Mouse (Mus musculus) midbrain, embryonic 12.5 days (tissue): ENCODE data around the gene Olfr461. TPM values are rescaled to one million over a fixed set of nuclear protein-coding genes. Genes with fewer than 3 reads are reported as not detected.
"Not testable (repeated sequence)": the region's sequence is repeated elsewhere in the genome, so short reads cannot be mapped to it uniquely, and the experiment has no call there.

Source experiments
- ATAC-seq: fragments of 200-750 bp; cut with Nextera tagmentation; 2 replicates; pipeline ENCODE4 v1.8.0; 2017; ENCODE audit warnings: low read depth, moderate TSS enrichment, moderate library complexity; ENCODE audit not compliant: low FRiP score
- H3K27ac ChIP-seq: fragments of 300-500 bp; sonication (generic); replicated peaks from 2 replicates; pipeline ENCODE4 v1.5.1; 2016; ENCODE audit warnings: mild to moderate bottlenecking
- H3K27me3 ChIP-seq: fragments of 300-500 bp; sonication (generic); 2 replicates; pipeline ENCODE4 v1.6.1; 2016; ENCODE audit warnings: mild to moderate bottlenecking
- H3K36me3 ChIP-seq: fragments of 300-500 bp; sonication (generic); 2 replicates; pipeline ENCODE4 v1.6.1; 2016
- H3K4me1 ChIP-seq: fragments of 300-500 bp; sonication (generic); 2 replicates; pipeline ENCODE4 v1.6.1; 2016
- H3K4me2 ChIP-seq: fragments of 300-500 bp; sonication (generic); replicated peaks from 2 replicates; pipeline ENCODE4 v1.6.1; 2016; ENCODE audit warnings: mild to moderate bottlenecking, moderate library complexity
- H3K4me3 ChIP-seq: fragments of 300-500 bp; sonication (generic); 2 replicates; pipeline ENCODE4 v1.5.1; 2016; ENCODE audit warnings: mild to moderate bottlenecking
- H3K9ac ChIP-seq: fragments of 300-500 bp; sonication (generic); replicated peaks from 2 replicates; pipeline ENCODE4 v1.6.1; 2016; ENCODE audit warnings: mild to moderate bottlenecking, moderate library complexity
- H3K9me3 ChIP-seq: fragments of 300-500 bp; sonication (generic); 2 replicates; pipeline ENCODE4 v1.6.1; 2016; ENCODE audit warnings: mild to moderate bottlenecking
- WGBS: fragments of 180-500 bp; shearing (Covaris S2); methylation state at CpG from one replicate; pipeline ENCODE4 v1.1.7; 2016; 5-methylcytosine and 5-hydroxymethylcytosine counted together
- polyA plus RNA-seq: library from polyadenylated mRNA; unstranded; fragments of >200 nt; fragmentation: Nextera tagmentation; extraction: Ambion mirVana; gene quantifications from 2 replicates; pipeline ENCODE4 v1.2.1, GENCODE M21; 2016

Olfr461 gene
- 0.32 and 0.33 TPM in 2 replicates for polyA plus RNA-seq

DNA sequence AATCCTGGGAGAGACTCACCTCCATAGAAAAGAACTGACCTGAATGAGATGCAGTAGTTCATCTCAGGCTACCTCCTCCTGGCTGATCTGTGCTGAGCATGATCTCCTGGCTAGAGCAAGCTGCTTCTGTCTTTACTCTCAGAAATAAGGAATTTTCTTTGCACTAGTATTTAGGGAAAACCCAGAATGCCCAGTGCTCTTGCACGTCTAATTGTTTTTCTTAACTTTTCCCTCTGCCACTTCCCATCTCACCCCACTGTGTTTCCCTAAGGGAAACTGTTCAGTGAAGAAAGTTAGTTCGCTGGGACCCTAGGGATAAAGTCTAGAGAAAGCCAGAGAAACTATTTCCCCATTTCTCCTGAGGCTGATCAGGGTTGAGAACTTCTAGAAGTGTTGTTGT lies at the start of gene Olfr461:
TSS of gene Olfr461 (minus strand) at position 101 of the 400 bp plus-strand sequence.
- 79% methylated on average over 2 of the region's 2 CpGs for WGBS
- no peak within 1 kb of the TSS for H3K9ac ChIP-seq

DNA sequence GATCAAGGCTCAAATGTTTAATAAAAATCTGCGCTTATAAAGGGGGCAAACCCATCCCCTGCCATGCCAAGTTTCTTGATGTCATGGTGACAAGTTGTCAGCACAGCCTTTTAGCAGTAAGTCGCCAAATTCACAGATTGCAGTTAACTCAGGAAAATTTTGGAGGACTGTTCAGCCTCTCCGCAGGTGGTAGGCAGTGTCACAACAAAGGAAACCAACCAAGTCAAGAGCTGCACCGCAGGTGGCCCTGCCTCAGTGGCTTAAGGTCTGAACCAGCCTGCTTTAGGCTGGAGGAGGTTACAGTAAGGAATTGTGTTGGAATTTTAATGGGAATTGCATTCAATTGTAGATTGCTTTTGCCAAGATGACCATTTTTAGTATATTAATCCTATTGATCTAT lies 43.7 kb upstream of the Olfr461 start:
- not testable (repeated sequence) for ATAC-seq, H3K27ac ChIP-seq, H3K9me3 ChIP-seq, H3K4me2 ChIP-seq, H3K4me3 ChIP-seq, H3K4me1 ChIP-seq, H3K27me3 ChIP-seq, H3K9ac ChIP-seq, H3K36me3 ChIP-seq
- WGBS: 29% methylated on average over 4 of the region's 4 CpGs

More for the DNA sequence above, at the start of gene Olfr461:
- H3K4me2 ChIP-seq: no peak within 1 kb of the TSS
- H3K4me3 ChIP-seq: no peak within 1 kb of the TSS
- no peaks in the 10 kb centered on the region for H3K4me1 ChIP-seq
- no peak for ATAC-seq
- no peaks in the 10 kb centered on the region for H3K9me3 ChIP-seq
- H3K27ac ChIP-seq: no peak within 1 kb of the TSS
- H3K27me3 ChIP-seq: no peaks in the 10 kb centered on the region
- H3K36me3 ChIP-seq: no peaks in the 10 kb centered on the region

DNA sequence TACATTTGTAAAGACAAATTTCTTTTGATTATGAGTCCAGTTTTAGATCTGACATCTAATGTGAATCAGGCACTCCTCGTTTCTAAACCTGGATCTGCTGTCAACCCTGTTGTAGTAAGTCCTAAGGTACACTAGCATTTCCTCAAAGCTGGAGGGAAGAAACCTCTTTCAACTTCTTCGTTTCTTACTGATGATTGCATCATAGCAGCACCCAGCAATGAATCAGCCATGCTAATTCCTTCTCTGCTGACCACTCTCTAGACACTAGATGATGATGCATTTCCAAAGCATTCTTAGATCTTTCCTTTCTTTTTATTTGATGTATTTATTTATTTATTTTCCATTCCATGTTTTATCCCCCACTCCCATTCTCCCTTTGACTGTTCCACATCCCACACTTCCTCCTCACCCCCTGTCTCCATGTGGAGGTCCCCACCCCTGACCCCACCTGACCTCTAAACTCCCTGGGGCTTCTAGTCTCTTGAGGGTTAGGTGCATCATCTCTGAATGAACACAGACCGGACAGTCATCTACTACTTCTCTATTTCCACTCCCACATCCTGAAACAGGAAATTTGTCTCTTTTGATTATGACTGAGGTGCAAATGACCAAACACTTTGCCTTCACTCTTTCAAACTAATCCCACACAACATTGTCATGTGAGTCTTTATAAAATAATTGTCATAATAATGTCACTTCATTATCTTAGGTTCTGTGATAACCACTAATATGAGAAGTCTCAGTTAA lies 40.1 kb upstream of the Olfr461 start:
- H3K4me3 ChIP-seq: no peak overlapping the region
- H3K27ac ChIP-seq: no peak overlapping the region
- H3K4me2 ChIP-seq: no peak overlapping the region
- no peak overlapping the region for H3K9ac ChIP-seq
- no peak for ATAC-seq
- no peaks in the 10 kb centered on the region for H3K9me3 ChIP-seq
- WGBS: 76% methylated on average over 3 of the region's 3 CpGs
- H3K27me3 ChIP-seq: no peaks in the 10 kb centered on the region
- H3K36me3 ChIP-seq: no peaks in the 10 kb centered on the region
- H3K4me1 ChIP-seq: no peaks in the 10 kb centered on the region

DNA sequence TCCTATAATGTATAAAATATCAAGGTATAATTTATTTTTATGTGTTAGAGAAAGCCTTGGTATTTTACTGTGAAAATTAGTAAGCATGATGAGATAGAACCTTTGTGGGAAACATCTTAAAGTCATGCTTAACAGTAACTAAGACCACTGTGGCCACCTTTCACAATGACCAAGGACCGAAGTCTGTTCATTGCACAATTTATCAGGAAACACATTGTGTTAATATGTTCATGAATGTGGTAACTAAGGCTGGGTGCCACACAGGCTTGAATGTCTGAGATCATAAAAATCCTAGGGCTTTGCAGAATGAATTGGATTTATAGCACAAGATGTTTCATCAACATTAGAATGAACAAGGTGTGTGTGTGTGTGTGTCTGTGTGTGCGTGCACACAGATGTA lies 33.5 kb upstream of the Olfr461 start:
- H3K4me3 ChIP-seq: no peak overlapping the region
- no peak overlapping the region for H3K9ac ChIP-seq
- no peaks in the 10 kb centered on the region for H3K27me3 ChIP-seq
- 91% methylated on average over 2 of the region's 2 CpGs for WGBS
- no peaks in the 10 kb centered on the region for H3K36me3 ChIP-seq
- no peak overlapping the region for H3K4me2 ChIP-seq
- H3K9me3 ChIP-seq: no peaks in the 10 kb centered on the region
- no peak overlapping the region for H3K27ac ChIP-seq
- no peaks in the 10 kb centered on the region for H3K4me1 ChIP-seq
- ATAC-seq: no peak

DNA sequence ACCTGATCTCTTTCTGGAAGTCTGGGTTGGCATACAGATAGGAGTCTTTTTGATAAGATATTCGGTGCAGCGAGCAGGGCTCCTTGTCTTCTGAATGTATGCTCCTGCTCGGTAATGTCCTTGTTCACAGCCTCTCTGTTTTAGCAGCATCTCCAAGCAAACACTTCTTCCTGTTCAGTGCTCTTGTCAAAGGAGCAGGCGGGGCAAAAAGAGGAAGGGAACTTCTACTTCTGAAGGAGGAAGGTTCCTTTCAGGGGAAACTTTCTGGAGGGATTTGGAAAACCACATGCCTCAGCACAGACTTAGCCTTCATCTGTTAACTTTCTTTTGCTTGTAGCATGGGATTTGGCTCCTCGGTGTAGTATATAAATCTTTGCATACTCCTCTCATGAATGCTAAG lies 30.8 kb upstream of the Olfr461 start, which contains the start of gene Clec5a:
TSS of gene Clec5a (minus strand) at position 177 of the 400 bp plus-strand sequence.
- WGBS: 86% methylated on average over 5 of the region's 5 CpGs
- Histone ChIP-seq H3K4me2 (no peak within 1 kb of the TSS), H3K9me3 (no peaks in the 10 kb centered on the region), H3K4me1 (no peaks in the 10 kb centered on the region), H3K9ac (no peak within 1 kb of the TSS), H3K36me3 (no peaks in the 10 kb centered on the region), H3K27me3 (no peaks in the 10 kb centered on the region), H3K27ac (no peak within 1 kb of the TSS), H3K4me3 (no peak within 1 kb of the TSS)
- ATAC-seq: no peak

DNA sequence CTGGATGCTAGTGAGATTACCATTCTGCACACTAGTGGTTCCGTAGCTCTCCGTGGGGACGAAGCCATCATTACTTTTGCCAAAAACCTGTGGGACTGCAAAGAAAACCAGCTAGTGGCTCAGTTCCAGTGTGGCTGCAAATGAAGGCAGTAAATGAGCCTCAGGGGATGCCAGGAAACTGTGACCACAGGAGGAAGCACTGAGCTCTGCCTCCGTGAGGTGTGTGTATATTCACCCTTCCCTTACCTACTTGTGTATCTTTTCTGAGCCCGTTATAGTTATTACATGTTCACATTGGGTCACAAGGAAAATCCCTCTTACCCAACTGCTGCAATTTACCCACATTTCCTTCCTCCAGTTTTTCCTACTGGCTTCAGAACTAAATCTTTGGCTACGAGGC lies 29.5 kb upstream of the Olfr461 start:
- WGBS: 94% methylated on average over 6 of the region's 6 CpGs
- Histone ChIP-seq H3K4me1 (no peaks in the 10 kb centered on the region), H3K27ac (no peak overlapping the region), H3K9ac (no peak overlapping the region), H3K9me3 (no peaks in the 10 kb centered on the region), H3K27me3 (no peaks in the 10 kb centered on the region), H3K4me2 (no peak overlapping the region), H3K4me3 (no peak overlapping the region), H3K36me3 (no peaks in the 10 kb centered on the region)
- no peak for ATAC-seq

DNA sequence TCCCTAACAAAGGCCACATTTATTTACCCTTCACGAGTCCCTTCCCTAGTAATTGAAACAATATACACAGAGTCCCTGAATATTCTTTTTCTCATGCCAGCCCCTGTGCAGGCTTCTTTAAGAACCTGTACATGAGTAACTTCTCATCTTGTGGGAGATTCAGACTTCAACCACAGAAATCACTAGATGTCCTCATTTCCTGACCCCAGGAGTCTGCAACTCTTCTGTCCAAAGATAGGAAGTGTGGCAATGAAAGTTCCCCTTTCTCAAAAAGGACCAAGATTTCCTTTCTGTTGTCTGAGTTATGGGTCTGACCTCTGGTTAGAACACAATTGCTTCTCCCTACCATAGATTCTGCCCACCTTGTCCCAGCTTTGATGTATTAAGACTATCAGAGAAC lies 21.5 kb upstream of the Olfr461 start:
- Histone ChIP-seq H3K4me1 (no peaks in the 10 kb centered on the region), H3K9me3 (no peaks in the 10 kb centered on the region), H3K36me3 (no peaks in the 10 kb centered on the region), H3K27me3 (no peaks in the 10 kb centered on the region), H3K4me3 (no peak overlapping the region), H3K9ac (no peak overlapping the region), H3K4me2 (no peak overlapping the region), H3K27ac (no peak overlapping the region)
- 94% methylated on average over 1 of the region's 1 CpGs for WGBS
- no peak for ATAC-seq

DNA sequence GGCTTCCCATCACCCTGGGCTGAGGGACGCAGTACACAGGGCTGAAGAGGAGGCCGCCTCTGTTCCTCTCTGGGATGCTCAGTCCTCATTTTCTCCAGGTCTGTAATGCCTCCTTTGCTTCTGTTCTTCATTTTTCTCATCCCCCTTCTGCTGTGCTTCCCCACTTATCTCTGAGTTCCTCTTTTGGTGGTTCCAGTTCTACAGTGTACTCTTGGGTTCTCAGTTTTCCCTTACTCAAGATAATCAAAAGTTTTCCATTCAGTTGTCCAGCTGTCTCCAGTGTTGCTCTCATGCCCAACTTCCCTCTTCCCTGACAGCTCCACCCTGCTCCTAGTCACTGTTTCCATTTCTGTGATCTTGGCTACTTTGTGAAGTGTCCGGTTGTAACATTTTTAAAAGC lies 18.8 kb upstream of the Olfr461 start:
- Histone ChIP-seq H3K27ac (no peak overlapping the region), H3K36me3 (no peaks in the 10 kb centered on the region), H3K4me1 (no peaks in the 10 kb centered on the region), H3K4me3 (no peak overlapping the region), H3K4me2 (no peak overlapping the region), H3K9ac (no peak overlapping the region), H3K9me3 (no peaks in the 10 kb centered on the region), H3K27me3 (no peaks in the 10 kb centered on the region)
- WGBS: 92% methylated on average over 3 of the region's 3 CpGs
- ATAC-seq: no peak

DNA sequence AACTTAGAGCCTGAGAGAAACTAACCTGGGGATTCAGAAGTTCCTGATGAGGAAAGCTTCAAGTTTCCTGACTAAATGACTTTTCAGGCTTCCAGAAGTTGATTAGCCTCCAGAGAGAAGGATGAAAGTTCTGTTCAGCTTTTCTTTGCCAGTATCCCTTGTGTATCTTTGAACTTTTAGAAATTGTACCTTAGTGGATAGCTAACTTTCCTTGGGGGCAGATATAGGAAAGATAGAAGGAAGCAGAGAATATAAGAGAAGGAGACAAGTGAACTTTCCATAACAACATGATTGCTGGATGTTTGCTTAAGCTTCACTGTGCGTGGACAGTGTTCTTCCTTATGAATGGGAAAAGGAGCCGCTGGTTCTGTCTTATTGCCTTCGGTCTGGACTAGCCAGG lies 14.3 kb upstream of the Olfr461 start, which contains the start of gene Olfr460:
TSS of gene Olfr460 (plus strand) at position 301 of the 400 bp plus-strand sequence.
- H3K27ac ChIP-seq: no peak within 1 kb of the TSS
- no peaks in the 10 kb centered on the region for H3K36me3 ChIP-seq
- no peaks in the 10 kb centered on the region for H3K4me1 ChIP-seq
- H3K27me3 ChIP-seq: no peaks in the 10 kb centered on the region
- ATAC-seq: no peak
- WGBS: 93% methylated on average over 3 of the region's 3 CpGs
- H3K9ac ChIP-seq: no peak within 1 kb of the TSS
- H3K9me3 ChIP-seq: no peaks in the 10 kb centered on the region
- H3K4me2 ChIP-seq: no peak within 1 kb of the TSS
- no peak within 1 kb of the TSS for H3K4me3 ChIP-seq

DNA sequence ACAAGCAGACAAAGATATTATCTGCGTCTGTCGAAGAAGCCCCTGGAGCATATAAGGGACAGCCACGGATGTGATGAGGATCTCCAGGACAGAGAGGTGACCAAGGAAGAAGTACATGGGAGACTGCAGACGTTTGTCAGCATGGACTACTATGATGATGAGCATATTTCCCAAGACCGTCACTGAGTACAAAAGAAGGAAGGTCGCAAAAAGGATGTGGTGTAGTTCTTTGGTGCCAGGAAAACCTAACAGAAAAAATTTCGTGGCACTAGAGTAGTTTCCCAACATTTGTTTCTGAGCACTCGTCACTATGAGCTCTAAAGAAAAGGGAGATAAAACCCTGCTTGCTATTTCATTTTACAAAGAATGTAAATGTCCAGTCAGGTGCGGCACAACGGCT lies 10.2 kb downstream of the Olfr461 start:
- ATAC-seq: no peak
- WGBS: 84% methylated on average over 10 of the region's 10 CpGs
- no peaks in the 10 kb centered on the region for H3K36me3 ChIP-seq
- no peaks in the 10 kb centered on the region for H3K9me3 ChIP-seq
- no peak overlapping the region for H3K27ac ChIP-seq
- H3K9ac ChIP-seq: no peak overlapping the region
- no peaks in the 10 kb centered on the region for H3K4me1 ChIP-seq
- no peaks in the 10 kb centered on the region for H3K27me3 ChIP-seq
- H3K4me2 ChIP-seq: no peak overlapping the region
- no peak overlapping the region for H3K4me3 ChIP-seq

DNA sequence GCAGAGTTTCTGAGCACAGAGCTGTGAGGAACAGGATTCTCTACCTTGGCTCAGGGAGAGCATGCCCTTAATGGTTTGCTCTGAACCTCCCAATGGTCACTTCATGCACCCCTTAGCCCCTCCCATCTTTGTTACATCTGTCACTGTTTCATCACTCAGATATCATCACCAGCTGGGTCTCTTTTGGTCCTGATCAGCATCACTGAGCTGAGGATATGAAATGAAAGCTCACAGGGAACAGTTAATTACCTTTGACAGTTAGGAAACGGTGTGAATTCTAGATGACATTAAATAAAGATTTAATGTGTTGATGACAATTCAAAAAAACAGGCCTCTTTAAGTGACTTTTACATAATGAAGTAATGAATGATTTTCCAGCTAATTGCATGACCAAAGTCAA lies 35.4 kb downstream of the Olfr461 start, which contains the start of gene Prss37:
TSS of gene Prss37 (minus strand) at position 101 of the 400 bp plus-strand sequence.
- Histone ChIP-seq H3K4me2 (no peak within 1 kb of the TSS), H3K9ac (no peak within 1 kb of the TSS), H3K4me1 (no peaks in the 10 kb centered on the region), H3K36me3 (no peaks in the 10 kb centered on the region), H3K9me3 (no peaks in the 10 kb centered on the region), H3K4me3 (no peak within 1 kb of the TSS), H3K27me3 (no peaks in the 10 kb centered on the region), H3K27ac (no peak within 1 kb of the TSS)
- ATAC-seq: no peak
- WGBS: 85% methylated on average over 1 of the region's 1 CpGs

DNA sequence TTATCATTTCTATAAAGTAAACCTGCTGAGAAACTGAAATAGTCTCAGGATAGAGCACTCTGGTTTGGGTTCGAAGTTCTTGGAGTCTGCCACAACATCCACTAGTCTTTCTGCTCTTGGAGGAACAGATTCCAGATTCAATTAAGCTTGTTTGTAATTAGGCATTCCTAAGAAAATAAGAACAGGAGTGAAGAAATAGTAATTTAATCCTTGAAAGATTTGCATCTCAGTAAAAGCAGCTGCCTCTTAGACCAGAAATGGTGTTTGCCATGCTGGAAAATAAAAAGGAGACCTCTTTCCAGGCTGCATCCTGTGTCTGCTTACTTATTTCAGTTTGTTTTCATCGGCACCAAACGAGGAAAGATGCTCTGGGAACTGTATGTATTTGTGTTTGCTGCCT lies 61.6 kb downstream of the Olfr461 start, which contains the start of gene Tas2r108:
TSS of gene Tas2r108 (plus strand) at position 301 of the 400 bp plus-strand sequence.
- no peaks in the 10 kb centered on the region for H3K4me1 ChIP-seq
- H3K27ac ChIP-seq: no peak within 1 kb of the TSS
- H3K4me3 ChIP-seq: no peak within 1 kb of the TSS
- WGBS: 87% methylated on average over 3 of the region's 3 CpGs
- no peak within 1 kb of the TSS for H3K9ac ChIP-seq
- H3K4me2 ChIP-seq: no peak within 1 kb of the TSS
- ATAC-seq: no peak
- H3K36me3 ChIP-seq: no peaks in the 10 kb centered on the region
- H3K27me3 ChIP-seq: no peaks in the 10 kb centered on the region
- no peaks in the 10 kb centered on the region for H3K9me3 ChIP-seq
